Mouse (Mus musculus) heart, postnatal 0 days (tissue): ENCODE measurements at regions not wholly inside any gene's neighbourhood (a gene's known extent, or its start where the extent isn't known, plus 50 kb on each side); places are given as distances from the start of the nearest gene placed in this dataset.

Experiments
- CTCF ChIP-seq: IDR thresholded peaks from 2 replicates; pipeline ENCODE4 v1.5.1; 2016; ENCODE audit warnings: antibody characterized with exemption, control low read depth, low read depth
- EP300 ChIP-seq: IDR thresholded peaks from 2 replicates; pipeline ENCODE4 v1.6.1; 2016; ENCODE audit warnings: antibody characterized with exemption, low read depth

- TF ChIP-seq EP300 = no peak
- no peak for TF ChIP-seq CTCF
These were observed 772.1 kb downstream of the Efna5 start for GRCm38 (mm10) chr17:62109052-62109451.
